Mouse (Mus musculus): ENCODE results near the gene Hnrnpdl.

DNA sequence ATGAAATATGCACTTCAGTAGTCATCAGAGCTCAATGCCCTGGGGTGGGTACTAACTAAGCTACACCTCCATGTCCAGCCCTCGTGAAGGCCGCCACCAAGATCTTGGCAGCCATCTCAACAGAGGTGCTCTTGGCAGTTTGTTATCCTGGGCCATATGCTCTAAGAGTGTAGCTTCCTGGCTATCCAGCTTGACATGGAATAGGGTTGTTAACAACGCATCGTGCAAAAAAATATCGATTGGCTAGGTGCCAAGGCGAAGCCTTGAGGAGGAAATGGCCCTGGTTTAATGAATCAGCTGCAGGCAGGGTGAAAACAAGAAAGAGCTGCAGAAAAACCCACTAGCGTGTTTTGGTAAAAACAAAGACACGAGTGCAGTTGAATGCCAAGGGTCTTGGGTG lies 45.6 kb upstream of the Hnrnpdl start:
- TF ChIP-seq CTCF (IDR thresholded peaks at IDR 0.05; ENCODE audit: extremely low read depth, insufficient read depth, low read length) = no peak
- TF ChIP-seq POLR2A (IDR thresholded peaks at IDR 0.05; ENCODE audit: extremely low read depth, insufficient read depth, low read length) = no peak
